Mouse (Mus musculus) brown adipose tissue, adult 24 weeks (tissue): Measurements from ENCODE around the gene Plscr4. TPM values are rescaled to one million over a fixed set of nuclear protein-coding genes. Genes with fewer than 3 reads are reported as not detected.

Source experiments
- H3K27ac ChIP-seq: fragments of 200-500 bp; replicated peaks from 2 replicates; pipeline ENCODE4 v1.5.1; 2012; ENCODE audit warnings: low read depth, mild to moderate bottlenecking, low read length
- H3K4me1 ChIP-seq: fragments of 200-500 bp; 2 replicates; pipeline ENCODE4 v1.6.1; 2012; ENCODE audit warnings: low read length, mixed read lengths; ENCODE audit not compliant: control insufficient read depth, insufficient read depth, insufficient read length
- H3K4me3 ChIP-seq: fragments of 200-500 bp; 2 replicates; pipeline ENCODE4 v1.5.1; 2012; ENCODE audit warnings: low read depth, mild to moderate bottlenecking, low read length, moderate library complexity; ENCODE audit not compliant: insufficient read depth
- polyA plus RNA-seq: library from polyadenylated mRNA; stranded (reverse); fragments of >200 nt; gene quantifications from 2 replicates; pipeline ENCODE4 v1.2.4, GENCODE M21; 2012; ENCODE audit not compliant: missing spikeins, insufficient read depth, insufficient read length

The Plscr4 gene
- polyA plus RNA-seq = 8.8 and 10.4 TPM in 2 replicates

DNA sequence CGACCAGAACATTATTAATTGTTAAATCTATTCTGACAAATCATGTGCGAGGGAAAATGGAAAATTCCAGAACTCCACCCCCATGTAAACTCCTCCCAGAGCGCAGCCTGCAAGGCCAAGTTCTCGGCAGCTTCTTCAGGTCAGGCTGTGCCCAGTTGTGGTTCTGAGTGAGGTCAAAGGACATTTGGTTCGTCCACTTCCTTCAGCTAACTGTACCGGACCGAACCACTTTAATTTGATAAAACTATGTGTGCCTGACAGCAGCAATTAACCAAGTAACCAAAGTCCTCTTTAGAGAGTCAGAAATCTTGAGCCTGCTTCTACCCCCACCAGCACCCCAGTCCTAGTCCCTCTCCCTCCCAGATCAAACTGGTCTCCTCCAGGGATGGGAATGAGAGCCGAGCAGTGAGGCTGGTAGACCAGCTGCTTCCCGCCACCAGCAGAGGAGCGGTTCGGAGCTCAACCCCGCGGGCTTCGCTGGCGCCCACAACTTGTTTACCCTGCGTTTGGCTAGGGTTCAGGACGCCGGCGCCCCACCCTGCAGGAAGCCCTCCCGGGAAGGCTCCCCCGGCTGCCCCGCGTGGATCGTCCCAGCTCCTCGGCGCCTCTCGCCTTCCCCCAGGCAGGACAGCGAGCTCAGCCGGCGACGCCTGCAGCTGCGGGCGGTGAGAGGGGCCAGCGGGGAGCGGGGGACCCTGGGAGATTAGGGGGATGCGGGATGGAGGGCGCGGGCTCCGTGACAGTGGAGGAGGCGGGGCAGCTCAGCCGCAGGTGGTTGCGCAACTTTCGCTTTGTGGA is at the start of gene Plscr4:
Gene Plscr4 (plus strand): TSS at position 113 of the 798 bp plus-strand sequence.
- Histone ChIP-seq H3K4me3 (peak within 1 kb of the TSS; percentile 68), H3K4me1 (no peaks in the 10 kb centered on the region), H3K27ac (peak within 1 kb of the TSS; percentile 99)

DNA sequence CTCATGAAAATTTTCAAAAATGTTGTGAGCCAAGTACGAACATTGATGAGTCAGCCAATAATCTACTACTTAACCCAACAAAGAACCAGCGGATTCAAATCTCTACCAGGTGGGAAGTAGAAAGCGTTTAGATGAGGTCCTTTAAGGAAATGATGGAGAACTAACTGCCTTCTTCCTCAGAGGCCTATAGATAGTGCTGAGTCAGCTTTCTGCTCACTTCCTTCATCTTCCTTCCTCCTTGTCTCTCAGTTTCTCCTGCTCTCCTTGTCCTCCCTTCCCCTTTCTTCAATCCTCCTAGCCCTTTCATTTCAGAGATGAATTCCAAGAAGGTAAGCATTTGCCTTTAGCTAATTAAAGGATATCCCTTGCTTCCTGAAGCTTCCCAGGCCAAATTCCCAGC is 46.9 kb upstream of the Plscr4 start:
- H3K4me3 ChIP-seq = no peak overlapping the region
- H3K27ac ChIP-seq = no peak overlapping the region
- no peaks in the 10 kb centered on the region for H3K4me1 ChIP-seq

GRCm38 (mm10) chr9:92412045-92412444 is 45.1 kb upstream of the Plscr4 start:
- Histone ChIP-seq H3K4me3 (no peak overlapping the region), H3K4me1 (no peaks in the 10 kb centered on the region), H3K27ac (no peak overlapping the region)

DNA sequence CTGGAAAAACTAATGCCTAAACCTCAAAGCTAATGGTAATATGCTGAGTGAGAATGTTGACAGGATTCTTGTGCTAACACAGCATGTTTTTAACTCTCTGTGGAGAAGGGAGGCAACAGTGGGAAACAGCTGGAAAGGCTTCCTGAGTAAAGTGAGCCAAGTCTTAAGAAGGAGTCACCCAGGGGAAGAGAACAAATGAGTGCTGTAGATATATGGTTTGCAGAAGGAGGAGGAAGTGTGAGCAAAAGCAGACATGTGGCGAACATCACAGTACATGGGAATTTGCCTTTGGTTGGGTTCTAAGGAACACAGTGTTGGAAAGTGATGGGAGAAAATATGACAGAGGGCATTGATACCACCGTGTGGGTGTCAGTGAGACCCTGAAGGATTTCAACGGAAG is 43.5 kb upstream of the Plscr4 start:
- H3K4me1 ChIP-seq = no peaks in the 10 kb centered on the region
- no peak overlapping the region for H3K27ac ChIP-seq
- H3K4me3 ChIP-seq = no peak overlapping the region

- H3K4me3 ChIP-seq = no peak overlapping the region
- no peaks in the 10 kb centered on the region for H3K4me1 ChIP-seq
- H3K27ac ChIP-seq = no peak overlapping the region
These were observed 19.4 kb upstream of the Plscr4 start for GRCm38 (mm10) chr9:92437781-92438180.

- H3K4me1 ChIP-seq = no peaks in the 10 kb centered on the region
- H3K4me3 ChIP-seq = no peak overlapping the region
- no peak overlapping the region for H3K27ac ChIP-seq
These were observed 15.7 kb upstream of the Plscr4 start for GRCm38 (mm10) chr9:92441468-92441867.

- no peaks in the 10 kb centered on the region for H3K4me1 ChIP-seq
These were observed 12.6 kb upstream of the Plscr4 start for GRCm38 (mm10) chr9:92444536-92444935.

DNA sequence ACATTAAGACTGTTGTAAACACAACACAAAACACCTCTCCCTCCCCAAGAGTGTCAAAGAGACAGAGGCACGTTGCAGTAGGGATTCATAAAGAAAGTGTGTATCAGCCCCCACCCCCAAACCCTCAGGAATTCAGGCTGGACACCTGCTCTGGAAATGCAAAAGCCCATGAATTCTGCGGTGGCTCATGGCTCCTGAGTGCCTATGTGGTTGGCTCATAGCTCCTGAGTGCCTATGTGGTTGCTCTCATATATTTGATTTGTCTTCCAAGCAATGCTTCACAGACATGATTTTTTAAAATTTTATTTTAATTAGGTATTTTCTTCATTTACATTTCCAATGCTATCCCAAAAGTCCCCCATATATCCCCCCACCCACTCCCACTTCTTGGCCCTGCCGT is 568 bp upstream of the Plscr4 start:
- no peaks in the 10 kb centered on the region for H3K4me1 ChIP-seq
- no peak overlapping the region for H3K27ac ChIP-seq

More at GRCm38 (mm10) chr9:92444536-92444935, 12.6 kb upstream of the Plscr4 start:
- no peak overlapping the region for H3K27ac ChIP-seq
- H3K4me3 ChIP-seq = no peak overlapping the region

DNA sequence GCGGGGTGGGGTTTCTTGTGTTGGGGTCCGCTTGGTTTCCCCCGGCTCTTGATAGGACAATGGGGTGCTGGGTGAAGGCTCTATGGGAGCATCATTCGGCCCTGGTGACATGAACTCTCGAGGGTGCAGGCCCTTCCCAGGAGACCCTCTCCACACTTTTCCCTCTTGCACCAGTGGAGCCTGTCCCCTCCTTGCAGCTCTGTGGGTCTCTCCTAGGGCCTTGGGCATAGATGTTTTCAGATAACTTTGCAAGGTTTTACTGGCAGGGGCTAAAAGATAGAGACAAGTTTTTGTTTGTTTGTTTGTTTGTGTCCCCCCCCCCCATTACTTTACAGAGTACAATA is 858 bp downstream of the Plscr4 start:
- H3K4me3 ChIP-seq = peak overlapping the region; percentile 68
- H3K27ac ChIP-seq = peak overlapping the region; percentile 99
- no peaks in the 10 kb centered on the region for H3K4me1 ChIP-seq

More for the DNA sequence above, 568 bp upstream of the Plscr4 start:
- no peak overlapping the region; the same call in 1 of the 2 replicates for H3K4me3 ChIP-seq

DNA sequence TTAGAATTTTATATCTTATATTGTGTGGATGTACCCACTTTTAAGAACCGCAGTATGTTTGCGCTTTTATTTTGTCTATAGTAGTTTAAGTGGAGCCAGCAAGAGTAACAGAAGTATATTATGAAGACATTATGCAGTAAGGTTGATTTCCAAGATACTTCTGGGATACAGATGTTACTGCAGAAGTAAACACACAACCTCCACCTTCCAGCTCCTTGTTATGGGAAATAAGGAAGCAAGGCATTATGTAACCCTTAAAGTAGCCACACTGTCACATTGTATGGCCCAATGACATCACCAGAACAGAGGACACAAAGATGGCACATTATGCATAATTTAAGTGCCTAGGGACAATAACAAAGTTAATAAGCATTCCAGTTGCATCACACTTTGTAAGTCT is 1.2 kb downstream of the Plscr4 start:
- Histone ChIP-seq H3K4me3 (no peak overlapping the region), H3K27ac (no peak overlapping the region; the same call in 1 of the 2 replicates), H3K4me1 (no peaks in the 10 kb centered on the region)

DNA sequence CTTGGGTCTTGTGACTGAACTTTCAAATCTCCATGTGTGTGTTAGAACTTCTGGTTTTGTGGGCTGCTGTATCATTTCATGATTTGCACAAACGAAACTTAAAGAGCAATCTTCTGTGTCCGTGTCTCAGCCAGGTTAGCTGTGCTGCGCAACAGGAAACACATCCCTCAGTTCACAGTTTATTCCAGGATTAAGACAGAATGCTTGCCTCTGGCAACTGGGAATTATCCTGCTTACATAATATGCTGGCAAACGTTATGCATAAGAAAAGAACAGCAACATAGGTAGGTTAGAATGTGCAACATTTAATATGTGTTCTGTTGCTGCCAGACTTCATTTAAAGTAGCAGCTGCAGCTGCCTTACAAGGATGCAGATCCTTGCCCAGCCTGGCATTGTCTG is 10.6 kb downstream of the Plscr4 start:
- Histone ChIP-seq H3K4me1 (peaks cover 6% of the 10 kb centered on the region), H3K4me3 (no peak overlapping the region), H3K27ac (no peak overlapping the region)

DNA sequence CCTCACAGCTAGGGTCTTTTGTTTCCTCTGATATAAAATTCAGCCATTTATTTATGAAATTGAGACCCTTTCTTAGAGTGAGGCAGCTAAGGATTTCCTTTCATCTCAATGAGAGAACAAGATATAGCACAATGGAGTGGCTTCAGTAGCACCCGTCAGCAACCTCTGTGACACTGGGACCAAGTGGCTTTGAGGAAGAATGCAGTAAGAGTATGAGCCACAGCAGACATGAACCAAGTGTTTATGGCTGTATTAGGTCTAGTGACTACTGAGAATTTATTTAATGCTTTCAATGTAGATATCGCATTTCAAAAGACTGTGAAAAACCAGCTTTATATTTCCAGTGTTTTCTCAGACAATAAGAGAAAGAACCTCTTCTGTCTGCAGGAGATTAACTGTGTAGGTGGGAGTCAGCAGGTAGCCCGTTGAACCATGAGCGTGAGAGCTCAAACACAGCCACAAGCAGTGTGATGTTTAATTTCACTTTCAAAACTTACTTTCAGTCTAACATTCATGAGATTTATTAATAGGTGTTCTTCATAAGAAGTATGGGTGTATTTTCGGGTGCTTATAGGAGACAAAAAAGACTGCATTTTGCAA is 15.2 kb downstream of the Plscr4 start:
- no peak overlapping the region for H3K27ac ChIP-seq

GRCm38 (mm10) chr9:92473178-92473577 is 16.0 kb downstream of the Plscr4 start:
- no peak overlapping the region for H3K4me3 ChIP-seq
- no peak overlapping the region for H3K27ac ChIP-seq

More for the DNA sequence above, 15.2 kb downstream of the Plscr4 start:
- H3K4me3 ChIP-seq = no peak overlapping the region
- H3K4me1 ChIP-seq = peaks cover 3% of the 10 kb centered on the region

GRCm38 (mm10) chr9:92474244-92474643 is 17.1 kb downstream of the Plscr4 start:
- Histone ChIP-seq H3K4me3 (no peak overlapping the region), H3K27ac (no peak overlapping the region), H3K4me1 (no peaks in the 10 kb centered on the region)

More at GRCm38 (mm10) chr9:92473178-92473577, 16.0 kb downstream of the Plscr4 start:
- no peaks in the 10 kb centered on the region for H3K4me1 ChIP-seq

GRCm38 (mm10) chr9:92481663-92482062 is 24.5 kb downstream of the Plscr4 start:
- Histone ChIP-seq H3K4me3 (no peak overlapping the region), H3K4me1 (peaks cover 3% of the 10 kb centered on the region; the same call in 1 of the 2 replicates), H3K27ac (no peak overlapping the region)

DNA sequence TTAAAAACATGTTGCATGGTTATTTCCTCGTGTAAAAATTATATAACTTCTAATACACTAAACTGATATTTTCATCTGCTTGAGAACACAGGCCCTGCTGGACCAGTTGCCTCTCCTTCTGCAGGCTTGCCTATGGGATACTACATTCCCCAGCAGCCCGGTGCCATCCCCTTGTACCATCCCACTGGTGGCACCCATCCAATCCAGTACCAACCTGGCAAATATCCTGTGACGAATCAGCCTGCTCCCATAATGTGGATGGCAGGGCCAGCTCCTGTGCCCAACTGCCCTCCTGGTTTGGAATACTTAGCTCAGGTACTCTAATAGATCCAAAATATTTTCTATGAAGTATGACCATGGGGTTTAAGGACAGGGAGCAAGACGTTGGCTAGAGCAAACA is 25.4 kb downstream of the Plscr4 start:
- peaks cover 3% of the 10 kb centered on the region; the same call in 1 of the 2 replicates for H3K4me1 ChIP-seq
- no peak overlapping the region for H3K4me3 ChIP-seq
- no peak overlapping the region for H3K27ac ChIP-seq
